Mouse (Mus musculus) liver, adult 2 months (tissue): ENCODE measurements around the gene Nrip1.

ENCODE experiments used
- CTCF ChIP-seq: fragments of 200-500 bp; IDR thresholded peaks from 2 replicates; pipeline ENCODE4 v1.5.1; 2011; ENCODE audit warnings: low read depth, low read length, control low read depth
- POLR2A ChIP-seq: fragments of 200-500 bp; IDR thresholded peaks from 2 replicates; pipeline ENCODE4 v1.6.1; 2011; ENCODE audit warnings: low read length, control low read depth; ENCODE audit not compliant: insufficient read depth; ENCODE audit errors: extremely low read depth

- no peak for TF ChIP-seq CTCF
- TF ChIP-seq POLR2A, result no peak
These were observed 56.4 kb downstream of the Nrip1 start for GRCm38 (mm10) chr16:76316940-76317822.
